Mouse (Mus musculus): ENCODE data around the gene Trim45. TPM values are rescaled to one million over a fixed set of nuclear protein-coding genes. Genes with fewer than 3 reads are reported as not detected.

Gene Trim45
- total RNA-seq (2021): 1 to 10 TPM; 5.7 to 6.3 TPM
- long read RNA-seq, experiment 1, full-length matches to known transcripts: 1 of 10 reads
- long read RNA-seq, experiment 1, partial matches to known transcripts: 5 of 10 reads
- long read RNA-seq, experiment 1, other reads (novel, unspliced or antisense): 4 of 10 reads
- long read RNA-seq, experiment 2, full-length matches to known transcripts: 6 of 6 reads
- long read RNA-seq, experiment 2, partial matches to known transcripts: 0 of 6 reads
- long read RNA-seq, experiment 2, other reads (novel, unspliced or antisense): 0 of 6 reads

- DNase-seq (ENCODE audit: low spot score in 2 of 2): peak; percentile 83 to 94
These were observed at the start of gene Trim45 for GRCm38 (mm10) chr3:100921825-100922505. TSS of gene Trim45 (plus strand) at chr3:100922202.

- DNase-seq (ENCODE audit: low spot score in 2 of 2): no peak
These were observed 44.9 kb upstream of the Trim45 start for GRCm38 (mm10) chr3:100877057-100877456.

GRCm38 (mm10) chr3:100881403-100881802 lies 40.6 kb upstream of the Trim45 start:
- no peak for DNase-seq (ENCODE audit: low spot score in 2 of 2)

GRCm38 (mm10) chr3:100881843-100882634 lies 40.0 kb upstream of the Trim45 start:
- no peak for DNase-seq (ENCODE audit: low spot score in 2 of 2)

- DNase-seq (ENCODE audit: low spot score in 2 of 2): no peak
These were observed 32.8 kb upstream of the Trim45 start for GRCm38 (mm10) chr3:100889234-100889633.

- no peak for DNase-seq (ENCODE audit: low spot score in 2 of 2)
These were observed 31.6 kb upstream of the Trim45 start for GRCm38 (mm10) chr3:100890406-100890805.

GRCm38 (mm10) chr3:100892383-100893335 lies 29.3 kb upstream of the Trim45 start:
- no peak for DNase-seq (ENCODE audit: low spot score in 2 of 2)

- DNase-seq (ENCODE audit: low spot score in 2 of 2): no peak
These were observed 26.5 kb upstream of the Trim45 start for GRCm38 (mm10) chr3:100895500-100895899.

- no peak for DNase-seq (ENCODE audit: low spot score in 2 of 2)
These were observed 15.9 kb upstream of the Trim45 start for GRCm38 (mm10) chr3:100906128-100906527.

GRCm38 (mm10) chr3:100906916-100907315 lies 15.1 kb upstream of the Trim45 start:
- DNase-seq (ENCODE audit: low spot score in 2 of 2): no peak

GRCm38 (mm10) chr3:100908594-100908993 lies 13.4 kb upstream of the Trim45 start:
- no peak for DNase-seq (ENCODE audit: low spot score in 2 of 2)

- no peak for DNase-seq (ENCODE audit: low spot score in 2 of 2)
These were observed 11.4 kb upstream of the Trim45 start for GRCm38 (mm10) chr3:100910621-100911020.

GRCm38 (mm10) chr3:100911026-100911425 lies 11.0 kb upstream of the Trim45 start:
- DNase-seq (ENCODE audit: low spot score in 2 of 2): no peak

- no peak for DNase-seq (ENCODE audit: low spot score in 2 of 2)
These were observed 10.3 kb upstream of the Trim45 start for GRCm38 (mm10) chr3:100911498-100912213.

GRCm38 (mm10) chr3:100916844-100917243 lies 5.2 kb upstream of the Trim45 start:
- no peak for DNase-seq (ENCODE audit: low spot score in 2 of 2)

- DNase-seq (ENCODE audit: low spot score in 2 of 2): no peak
These were observed 1.3 kb upstream of the Trim45 start for GRCm38 (mm10) chr3:100920611-100921140.

- no peak for DNase-seq (ENCODE audit: low spot score in 2 of 2)
These were observed 739 bp downstream of the Trim45 start for GRCm38 (mm10) chr3:100922506-100923375.

- no peak for DNase-seq (ENCODE audit: low spot score in 2 of 2)
These were observed 2.2 kb downstream of the Trim45 start for GRCm38 (mm10) chr3:100924065-100924732.

Measured in adrenal gland, postnatal 4 days (tissue).